Mouse (Mus musculus): ENCODE results near the gene Pik3cd. TPM values are rescaled to one million over a fixed set of nuclear protein-coding genes. Genes with fewer than 3 reads are reported as not detected.

The Pik3cd gene
- total and polyA plus RNA-seq, 2 experiments, result 2.2 to 3.0 TPM

DNA sequence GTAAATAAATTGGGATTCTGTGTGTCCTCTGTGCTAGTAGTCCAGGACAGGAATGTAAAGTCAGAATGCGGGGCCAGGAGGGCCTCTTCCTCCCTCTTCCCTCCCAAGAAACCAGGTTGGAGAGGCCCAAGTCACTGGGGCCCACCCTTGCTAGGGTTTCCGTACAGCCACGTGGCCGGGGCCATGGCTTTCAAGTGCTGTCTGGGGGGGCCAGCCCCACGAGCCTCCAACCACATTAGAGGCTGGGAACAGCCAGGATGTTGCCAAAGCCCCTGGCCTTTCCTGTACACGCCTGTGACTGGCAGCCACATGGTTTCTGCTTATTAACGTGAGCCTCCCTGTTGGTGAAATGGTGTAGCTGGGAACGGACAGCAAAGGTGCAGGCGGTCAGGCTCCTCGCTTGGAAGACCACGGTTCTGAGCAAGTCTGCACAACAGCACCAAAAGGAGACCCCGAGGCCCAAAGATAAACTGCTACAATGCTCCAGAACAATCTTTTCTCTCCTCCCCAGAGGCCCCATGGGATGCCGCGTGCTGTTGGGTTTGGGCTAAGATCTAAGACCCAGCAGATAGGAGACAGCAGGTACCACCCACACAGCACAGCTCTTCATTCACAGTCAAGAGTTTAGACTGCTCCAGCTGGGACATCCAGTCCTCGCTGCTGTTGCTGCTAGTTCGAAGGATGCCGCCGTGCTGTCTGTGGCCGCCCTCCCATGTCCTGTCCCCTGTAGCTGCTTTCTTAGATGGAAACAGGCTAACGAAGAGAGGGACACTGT lies 54.2 kb downstream of the Pik3cd start:
- H3K27ac ChIP-seq (replicated peaks; ENCODE audit: insufficient read depth, low read depth, low read length), result no peak overlapping the region
- H3K4me1 ChIP-seq (ENCODE audit: control insufficient read depth, insufficient read depth, low read length), result no peaks in the 10 kb centered on the region
- no peak overlapping the region for H3K4me3 ChIP-seq (ENCODE audit: insufficient read depth, low read depth, low read length)
- WGBS, result 86% methylated on average over 20 of the region's 20 CpGs
- no peak for DNase-seq (ENCODE audit: extremely low read depth, low read depth, low spot score)
- H3K27me3 ChIP-seq (ENCODE audit: control insufficient read depth, insufficient read depth, low read length), result no peaks in the 10 kb centered on the region
- TF ChIP-seq CTCF (IDR thresholded peaks at IDR 0.05; ENCODE audit: low read depth, low read length) (no peak), POLR2A (IDR thresholded peaks at IDR 0.05; ENCODE audit: extremely low read depth, insufficient read depth, low read length) (no peak)
- H3K9ac ChIP-seq (ENCODE audit: low read depth, low read length), result no peak overlapping the region
- H3K36me3 ChIP-seq (ENCODE audit: control insufficient read depth, insufficient read depth, low read length), result no peaks in the 10 kb centered on the region
- no peaks in the 10 kb centered on the region for H3K79me2 ChIP-seq (ENCODE audit: control insufficient read depth, insufficient read depth, low read length)

GRCm38 (mm10) chr4:149645761-149646160 lies 56.6 kb downstream of the Pik3cd start:
- no peak for TF ChIP-seq POLR2A (IDR thresholded peaks at IDR 0.05; ENCODE audit: extremely low read depth, insufficient read depth, low read length)
- TF ChIP-seq CTCF (IDR thresholded peaks at IDR 0.05; ENCODE audit: low read depth, low read length), result no peak
- WGBS, result 93% methylated on average over 9 of the region's 9 CpGs
- H3K36me3 ChIP-seq (ENCODE audit: control insufficient read depth, insufficient read depth, low read length), result no peaks in the 10 kb centered on the region
- H3K4me1 ChIP-seq (ENCODE audit: control insufficient read depth, insufficient read depth, low read length), result no peaks in the 10 kb centered on the region
- no peak overlapping the region for H3K9ac ChIP-seq (ENCODE audit: low read depth, low read length)
- H3K4me3 ChIP-seq (ENCODE audit: insufficient read depth, low read depth, low read length), result no peak overlapping the region
- no peaks in the 10 kb centered on the region for H3K79me2 ChIP-seq (ENCODE audit: control insufficient read depth, insufficient read depth, low read length)
- DNase-seq (ENCODE audit: extremely low read depth, low read depth, low spot score), result no peak
- H3K27me3 ChIP-seq (ENCODE audit: control insufficient read depth, insufficient read depth, low read length), result no peaks in the 10 kb centered on the region
- no peak overlapping the region for H3K27ac ChIP-seq (replicated peaks; ENCODE audit: insufficient read depth, low read depth, low read length)

GRCm38 (mm10) chr4:149641956-149642355 lies 60.4 kb downstream of the Pik3cd start:
- no peak for DNase-seq (ENCODE audit: extremely low read depth, low read depth, low spot score)
- Histone ChIP-seq H3K27ac (replicated peaks; ENCODE audit: insufficient read depth, low read depth, low read length) (no peak overlapping the region), H3K36me3 (ENCODE audit: control insufficient read depth, insufficient read depth, low read length) (no peaks in the 10 kb centered on the region), H3K4me3 (ENCODE audit: insufficient read depth, low read depth, low read length) (no peak overlapping the region), H3K9ac (ENCODE audit: low read depth, low read length) (no peak overlapping the region), H3K4me1 (ENCODE audit: control insufficient read depth, insufficient read depth, low read length) (no peaks in the 10 kb centered on the region), H3K79me2 (ENCODE audit: control insufficient read depth, insufficient read depth, low read length) (no peaks in the 10 kb centered on the region), H3K27me3 (ENCODE audit: control insufficient read depth, insufficient read depth, low read length) (no peaks in the 10 kb centered on the region)
- WGBS, result 94% methylated on average over 5 of the region's 5 CpGs
- TF ChIP-seq POLR2A (IDR thresholded peaks at IDR 0.05; ENCODE audit: extremely low read depth, insufficient read depth, low read length), result no peak
- no peak for TF ChIP-seq CTCF (IDR thresholded peaks at IDR 0.05; ENCODE audit: low read depth, low read length)

DNA sequence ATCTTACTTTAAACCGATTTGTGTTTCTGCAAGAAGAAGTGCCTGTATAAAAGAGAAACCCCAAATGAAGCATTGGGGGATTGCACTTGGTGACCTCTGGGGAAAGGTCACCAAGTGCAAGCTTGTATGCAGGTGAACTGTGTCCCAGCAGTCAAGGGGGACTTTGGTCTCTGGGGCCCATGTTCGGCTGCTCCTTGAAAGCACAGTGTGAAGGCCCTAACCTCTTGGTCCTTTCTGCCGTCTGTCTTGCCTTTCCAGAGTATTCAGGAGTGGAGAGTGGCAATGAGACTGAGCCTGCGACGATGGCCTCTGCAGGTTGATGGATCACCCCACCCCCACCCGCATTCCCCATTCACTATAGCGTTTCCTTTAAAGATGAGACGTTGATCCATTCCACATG lies 61.0 kb downstream of the Pik3cd start:
- Histone ChIP-seq H3K4me3 (ENCODE audit: insufficient read depth, low read depth, low read length) (no peak overlapping the region), H3K9ac (ENCODE audit: low read depth, low read length) (no peak overlapping the region), H3K4me1 (ENCODE audit: control insufficient read depth, insufficient read depth, low read length) (no peaks in the 10 kb centered on the region), H3K79me2 (ENCODE audit: control insufficient read depth, insufficient read depth, low read length) (no peaks in the 10 kb centered on the region), H3K36me3 (ENCODE audit: control insufficient read depth, insufficient read depth, low read length) (no peaks in the 10 kb centered on the region), H3K27me3 (ENCODE audit: control insufficient read depth, insufficient read depth, low read length) (no peaks in the 10 kb centered on the region), H3K27ac (replicated peaks; ENCODE audit: insufficient read depth, low read depth, low read length) (no peak overlapping the region)
- no peak for DNase-seq (ENCODE audit: extremely low read depth, low read depth, low spot score)
- TF ChIP-seq CTCF (IDR thresholded peaks at IDR 0.05; ENCODE audit: low read depth, low read length) (no peak), POLR2A (IDR thresholded peaks at IDR 0.05; ENCODE audit: extremely low read depth, insufficient read depth, low read length) (no peak)
- 78% methylated on average over 8 of the region's 8 CpGs for WGBS

DNA sequence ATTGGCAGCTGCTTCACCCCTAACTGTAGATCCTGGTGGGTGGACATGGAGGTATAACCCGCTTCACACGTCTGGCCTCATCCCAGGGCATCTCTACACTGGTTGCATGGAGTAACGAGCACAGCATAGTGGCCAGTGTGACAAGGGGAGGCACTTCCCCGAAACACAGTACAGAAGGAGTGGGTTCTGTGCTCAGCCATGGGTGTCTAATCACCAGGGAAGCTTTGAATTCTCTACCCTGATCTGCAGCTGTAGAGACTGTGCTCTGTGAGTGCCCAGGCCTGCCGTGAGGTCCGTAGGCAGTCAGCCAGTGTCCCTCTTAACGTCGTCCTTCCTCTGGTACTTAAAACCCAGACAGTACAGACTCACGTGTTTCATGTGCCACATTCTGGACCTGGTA lies 61.5 kb downstream of the Pik3cd start:
- Histone ChIP-seq H3K4me3 (ENCODE audit: insufficient read depth, low read depth, low read length) (no peak overlapping the region), H3K79me2 (ENCODE audit: control insufficient read depth, insufficient read depth, low read length) (no peaks in the 10 kb centered on the region), H3K27me3 (ENCODE audit: control insufficient read depth, insufficient read depth, low read length) (no peaks in the 10 kb centered on the region), H3K36me3 (ENCODE audit: control insufficient read depth, insufficient read depth, low read length) (no peaks in the 10 kb centered on the region), H3K27ac (replicated peaks; ENCODE audit: insufficient read depth, low read depth, low read length) (no peak overlapping the region), H3K4me1 (ENCODE audit: control insufficient read depth, insufficient read depth, low read length) (no peaks in the 10 kb centered on the region), H3K9ac (ENCODE audit: low read depth, low read length) (no peak overlapping the region)
- TF ChIP-seq POLR2A (IDR thresholded peaks at IDR 0.05; ENCODE audit: extremely low read depth, insufficient read depth, low read length) (no peak), CTCF (IDR thresholded peaks at IDR 0.05; ENCODE audit: low read depth, low read length) (no peak)
- DNase-seq (ENCODE audit: extremely low read depth, low read depth, low spot score), result no peak
- WGBS, result 95% methylated on average over 9 of the region's 9 CpGs

DNA sequence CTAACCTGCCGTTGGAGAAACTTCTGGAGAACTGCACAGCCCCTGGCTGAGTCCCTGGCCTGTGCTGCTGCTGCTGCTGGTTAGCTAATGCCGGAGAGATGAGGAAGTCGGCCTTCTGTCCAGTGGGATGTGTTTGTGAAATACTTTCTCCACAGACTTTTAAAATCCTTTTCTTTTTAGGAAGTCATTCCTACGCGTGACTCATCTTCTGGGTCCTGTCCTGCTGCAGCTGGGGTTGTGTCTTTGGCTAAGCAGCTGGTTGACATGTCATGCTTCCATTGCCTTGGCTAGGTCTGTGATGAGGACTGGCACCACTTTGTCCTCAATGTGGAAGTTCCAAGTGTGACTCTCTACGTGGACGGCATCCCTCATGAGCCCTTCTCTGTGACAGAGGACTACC lies 64.4 kb downstream of the Pik3cd start:
- Histone ChIP-seq H3K9ac (ENCODE audit: low read depth, low read length) (no peak overlapping the region), H3K36me3 (ENCODE audit: control insufficient read depth, insufficient read depth, low read length) (no peaks in the 10 kb centered on the region), H3K4me3 (ENCODE audit: insufficient read depth, low read depth, low read length) (no peak overlapping the region), H3K79me2 (ENCODE audit: control insufficient read depth, insufficient read depth, low read length) (no peaks in the 10 kb centered on the region), H3K4me1 (ENCODE audit: control insufficient read depth, insufficient read depth, low read length) (no peaks in the 10 kb centered on the region), H3K27me3 (ENCODE audit: control insufficient read depth, insufficient read depth, low read length) (no peaks in the 10 kb centered on the region), H3K27ac (replicated peaks; ENCODE audit: insufficient read depth, low read depth, low read length) (no peak overlapping the region)
- DNase-seq (ENCODE audit: extremely low read depth, low read depth, low spot score), result no peak
- 89% methylated on average over 7 of the region's 7 CpGs for WGBS
- TF ChIP-seq CTCF (IDR thresholded peaks at IDR 0.05; ENCODE audit: low read depth, low read length) (no peak), POLR2A (IDR thresholded peaks at IDR 0.05; ENCODE audit: extremely low read depth, insufficient read depth, low read length) (no peak)
